8 mouse cellular contexts compared by ENCODE assay signal in the genomic region with DNA sequence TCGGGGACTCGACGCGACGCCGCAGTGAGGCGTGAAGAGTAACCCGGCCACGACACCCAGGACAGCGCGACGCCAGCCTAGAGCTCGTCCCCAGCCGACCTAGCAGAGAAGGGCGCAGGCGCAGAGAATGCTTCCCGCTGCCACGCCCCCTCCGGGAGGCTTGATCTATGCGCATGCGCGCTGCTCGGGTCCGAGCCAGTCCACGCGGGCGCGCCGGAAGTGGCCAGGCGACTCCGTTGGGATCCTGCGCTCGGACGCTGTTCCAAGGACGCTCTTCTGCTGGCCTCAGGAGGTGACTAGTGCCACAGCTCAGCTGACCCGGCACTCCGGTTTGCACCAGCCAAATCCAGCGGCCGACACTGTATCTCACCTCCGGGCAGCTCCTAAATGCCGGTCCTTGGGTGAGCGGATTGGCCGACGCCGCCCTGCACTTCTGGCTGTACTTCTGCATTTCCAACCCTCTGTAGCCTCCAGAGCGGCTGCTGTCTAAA. TPM values are rescaled to one million over a fixed set of nuclear protein-coding genes. Genes with fewer than 3 reads are reported as not detected.
A peak's percentile ranks its signal among the peaks of the same experiment; 100 is the strongest.
DNase-seq lines count a peak whose midpoint lies in the region; ATAC-seq and TF ChIP-seq lines count a peak whose summit lies in the region.

Gene Zfyve16 (minus strand): TSS at position 148 of the 491 bp plus-strand sequence.

- peak within 1 kb of the TSS; percentile 66 for H3K4me2 ChIP-seq in forebrain, embryonic 12.5 days
- peak within 1 kb of the TSS; percentile 80 for H3K4me2 ChIP-seq in heart, postnatal 0 days (ENCODE audit: low read depth, low read length)
- peak within 1 kb of the TSS; percentile 97 for H3K4me2 ChIP-seq in liver, embryonic 16.5 days (ENCODE audit: low read depth, low read length)
- H3K4me2 ChIP-seq in neural tube, embryonic 13.5 days = peak within 1 kb of the TSS; percentile 63

- H3K9me3 ChIP-seq in E14TG2a.4 (ENCODE audit: low read length) = no peaks in the 10 kb centered on the region
- no peaks in the 10 kb centered on the region for H3K9me3 ChIP-seq in forebrain, embryonic 12.5 days
- H3K9me3 ChIP-seq in heart, postnatal 0 days (replicated peaks; ENCODE audit: control insufficient read depth, low read length) = no peaks in the 10 kb centered on the region
- no peaks in the 10 kb centered on the region for H3K9me3 ChIP-seq in liver, embryonic 16.5 days (replicated peaks; ENCODE audit: control insufficient read depth, low read length)
- H3K9me3 ChIP-seq in neural tube, embryonic 13.5 days = no peaks in the 10 kb centered on the region

- peak within 1 kb of the TSS; percentile 82 for H3K4me3 ChIP-seq in E14TG2a.4 (replicated peaks; ENCODE audit: low read length)
- H3K4me3 ChIP-seq in forebrain, embryonic 12.5 days (replicated peaks) = peak within 1 kb of the TSS; percentile 65
- H3K4me3 ChIP-seq in heart, postnatal 0 days (ENCODE audit: low read depth, low read length) = peak within 1 kb of the TSS; percentile 73
- H3K4me3 ChIP-seq in liver, embryonic 16.5 days (ENCODE audit: low read depth, low read length) = peak within 1 kb of the TSS; percentile 83
- peak within 1 kb of the TSS; percentile 82 for H3K4me3 ChIP-seq in neural tube, embryonic 13.5 days
- peak within 1 kb of the TSS; percentile 96 for H3K4me3 ChIP-seq in testis, adult 2 months (ENCODE audit: control insufficient read depth, low read depth, low read length)

- peak within 1 kb of the TSS; percentile 94 for H3K27ac ChIP-seq in forebrain, embryonic 12.5 days
- H3K27ac ChIP-seq in heart, postnatal 0 days (ENCODE audit: low read depth) = peak within 1 kb of the TSS; percentile 98
- H3K27ac ChIP-seq in liver, embryonic 16.5 days (ENCODE audit: low read length) = peak within 1 kb of the TSS; percentile 95
- peak within 1 kb of the TSS; percentile 97 for H3K27ac ChIP-seq in neural tube, embryonic 13.5 days (replicated peaks)
- peak within 1 kb of the TSS; percentile 96 for H3K27ac ChIP-seq in testis, adult 2 months (ENCODE audit: control insufficient read depth, insufficient read depth, low read depth, low read length)

- peak; percentile 98 for TF ChIP-seq POLR2A in testis, adult 2 months (IDR thresholded peaks at IDR 0.05; ENCODE audit: control insufficient read depth, low read depth, low read length)

- H3K4me1 ChIP-seq in E14TG2a.4 (replicated peaks; ENCODE audit: low read depth, low read length) = no peaks in the 10 kb centered on the region; the same call in 1 of the 2 replicates
- H3K4me1 ChIP-seq in forebrain, embryonic 12.5 days = peaks cover 6% of the 10 kb centered on the region
- peaks cover 3% of the 10 kb centered on the region; the same call in 1 of the 2 replicates for H3K4me1 ChIP-seq in heart, postnatal 0 days (ENCODE audit: control insufficient read depth, insufficient read depth)
- H3K4me1 ChIP-seq in liver, embryonic 16.5 days (ENCODE audit: control insufficient read depth, low read depth, low read length) = no peaks in the 10 kb centered on the region; the same call in none of the 2 replicates
- H3K4me1 ChIP-seq in neural tube, embryonic 13.5 days (replicated peaks) = peaks cover 16% of the 10 kb centered on the region
- H3K4me1 ChIP-seq in testis, adult 2 months (ENCODE audit: control insufficient read depth, insufficient read depth, low read length) = no peaks in the 10 kb centered on the region; the same call in 1 of the 2 replicates

- ATAC-seq in forebrain, embryonic 12.5 days (ENCODE audit: low FRiP score) = peak; percentile 99
- ATAC-seq in heart, postnatal 0 days (ENCODE audit: insufficient read depth, low read depth) = peak; percentile 95
- peak; percentile 93 for ATAC-seq in liver, embryonic 16.5 days (ENCODE audit: low read depth)
- peak; percentile 99 for ATAC-seq in neural tube, embryonic 13.5 days (ENCODE audit: low read depth)

- no peak for TF ChIP-seq CTCF in E14TG2a.4 (conservative IDR thresholded peaks at IDR 0.05; ENCODE audit: low read length)
- no peak for TF ChIP-seq CTCF in heart, postnatal 0 days (IDR thresholded peaks at IDR 0.05; ENCODE audit: low read depth)
- TF ChIP-seq CTCF in testis, adult 2 months (IDR thresholded peaks at IDR 0.05; ENCODE audit: control insufficient read depth, insufficient read depth, insufficient replicate concordance, low read depth, low read length) = no peak

- peak within 1 kb of the TSS; percentile 68 for H3K9ac ChIP-seq in forebrain, embryonic 12.5 days
- peak within 1 kb of the TSS; percentile 81 for H3K9ac ChIP-seq in heart, postnatal 0 days (replicated peaks; ENCODE audit: low read depth, low read length)
- peak within 1 kb of the TSS; percentile 73 for H3K9ac ChIP-seq in liver, embryonic 16.5 days (ENCODE audit: low read depth, low read length)
- peak within 1 kb of the TSS; percentile 89 for H3K9ac ChIP-seq in neural tube, embryonic 13.5 days

- under 1% methylated on average over 46 of the region's 46 CpGs for WGBS in forebrain, embryonic 12.5 days
- under 1% methylated on average over 41 of the region's 46 CpGs for WGBS in heart, postnatal 0 days
- WGBS in liver, embryonic 16.5 days (ENCODE audit: insufficient replicate concordance) = under 1% methylated on average over 46 of the region's 46 CpGs
- under 1% methylated on average over 46 of the region's 46 CpGs for WGBS in neural tube, embryonic 13.5 days

- TF ChIP-seq EP300 in heart, postnatal 0 days (IDR thresholded peaks at IDR 0.05; ENCODE audit: low read depth) = peak; percentile 73; the same call in 1 of the 2 replicates

- DNase-seq in c-Kit-positive CD71-positive TER-119-positive erythroid progenitor cells, embryonic 14.5 days (ENCODE audit: low spot score) = peak; percentile 88
- peak; percentile 97 for DNase-seq in heart, postnatal 0 days (ENCODE audit: low spot score)
- peak; percentile 99 for DNase-seq in kidney, postnatal 4 days

- H3K36me3 ChIP-seq in E14TG2a.4 (ENCODE audit: insufficient read depth, low read length) = no peaks in the 10 kb centered on the region
- no peaks in the 10 kb centered on the region for H3K36me3 ChIP-seq in forebrain, embryonic 12.5 days (replicated peaks)
- H3K36me3 ChIP-seq in heart, postnatal 0 days (replicated peaks; ENCODE audit: control insufficient read depth, insufficient read depth, low read length) = no peaks in the 10 kb centered on the region
- H3K36me3 ChIP-seq in liver, embryonic 16.5 days (ENCODE audit: control insufficient read depth, insufficient read depth) = no peaks in the 10 kb centered on the region
- no peaks in the 10 kb centered on the region for H3K36me3 ChIP-seq in neural tube, embryonic 13.5 days
- no peaks in the 10 kb centered on the region for H3K36me3 ChIP-seq in testis, adult 2 months (ENCODE audit: control insufficient read depth, insufficient read depth, low read length)

- H3K27me3 ChIP-seq in E14TG2a.4 (ENCODE audit: insufficient read depth, low read length) = peaks cover 20% of the 10 kb centered on the region
- no peaks in the 10 kb centered on the region for H3K27me3 ChIP-seq in forebrain, embryonic 12.5 days
- no peaks in the 10 kb centered on the region for H3K27me3 ChIP-seq in heart, postnatal 0 days (ENCODE audit: control insufficient read depth, insufficient read depth, low read length)
- no peaks in the 10 kb centered on the region for H3K27me3 ChIP-seq in liver, embryonic 16.5 days (ENCODE audit: control insufficient read depth, insufficient read depth, low read depth, low read length)
- H3K27me3 ChIP-seq in neural tube, embryonic 13.5 days = no peaks in the 10 kb centered on the region
- no peaks in the 10 kb centered on the region for H3K27me3 ChIP-seq in testis, adult 2 months (ENCODE audit: control insufficient read depth, insufficient read depth, low read length)

RNA-seq across cellular contexts. Expression of gene Zfyve16, which starts in this region (rescaled TPM):
- 11.9 and 12.7 TPM in 2 replicates for polyA plus RNA-seq in forebrain, embryonic 12.5 days (2016; fragmentation: Nextera tagmentation; extraction: Ambion mirVana)
- 11.2 and 12.3 TPM in 2 replicates for total RNA-seq in heart, postnatal 0 days (2014; rRNA removed; ENCODE audit: low replicate concordance)
- 6.2 and 6.3 TPM in 2 replicates for polyA plus RNA-seq in heart, postnatal 0 days (2015; fragmentation: Nextera tagmentation; extraction: Ambion mirVana)
- polyA plus RNA-seq in liver, embryonic 16.5 days (2015; fragmentation: Nextera tagmentation; extraction: Ambion mirVana) = 1.6 and 1.7 TPM in 2 replicates
- polyA plus RNA-seq in neural tube, embryonic 13.5 days (2015; fragmentation: Nextera tagmentation; extraction: Ambion mirVana) = 8.7 and 10.2 TPM in 2 replicates
- 4.2 and 5.2 TPM in 2 replicates for polyA plus RNA-seq in testis, adult 2 months (2012; rRNA removed)

Comparison
In these comparisons a context has a peak if more than half of its experiments do, and no peak if none do; other contexts are left out.
1. Peak in every context shown above with its lines: DNase-seq, ATAC-seq, H3K4me3 ChIP-seq and H3K27ac ChIP-seq.